Mouse (Mus musculus): ENCODE results near the gene Dthd1. TPM values are rescaled to one million over a fixed set of nuclear protein-coding genes. Genes with fewer than 3 reads are reported as not detected.

Gene Dthd1
- polyA plus RNA-seq, 1 experiment from 2014 or later = not detected

DNA sequence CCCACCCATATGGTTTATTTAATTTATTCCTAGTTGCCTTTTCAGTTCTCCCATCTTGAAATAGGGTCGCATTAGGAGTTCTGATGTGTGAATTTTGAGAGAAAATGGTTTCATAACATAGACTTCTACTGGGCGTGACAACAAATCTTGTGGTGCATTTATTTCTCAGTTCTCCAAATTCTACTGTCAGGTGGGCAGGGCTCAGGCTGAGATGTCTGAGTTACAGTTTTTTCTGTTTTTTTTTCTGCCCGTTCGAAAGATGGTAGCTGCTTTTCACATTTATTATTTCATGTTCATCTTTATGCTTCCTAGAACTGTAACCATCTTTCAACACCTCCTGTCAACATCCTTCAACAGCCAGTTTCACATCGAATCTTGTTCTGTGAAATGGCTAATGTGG is 95.5 kb downstream of the Dthd1 start:
- no peaks in the 10 kb centered on the region for H3K9me3 ChIP-seq (ENCODE audit: control insufficient read depth, low read length)
- H3K9ac ChIP-seq (ENCODE audit: low read length) = no peak overlapping the region
- no peak for ATAC-seq (ENCODE audit: insufficient read depth, low FRiP score, low TSS enrichment)
- no peaks in the 10 kb centered on the region for H3K27me3 ChIP-seq (ENCODE audit: control insufficient read depth, insufficient read depth, low read length)
- 87% methylated on average over 5 of the region's 5 CpGs for WGBS
- no peak overlapping the region for H3K4me3 ChIP-seq (ENCODE audit: low read depth, low read length)
- H3K4me2 ChIP-seq (ENCODE audit: low read depth) = no peak overlapping the region
- H3K27ac ChIP-seq (ENCODE audit: low read depth, low read length) = no peak overlapping the region
- DNase-seq (ENCODE audit: low spot score) = no peak
- no peaks in the 10 kb centered on the region for H3K4me1 ChIP-seq (ENCODE audit: control insufficient read depth, insufficient read depth, low read length)
- no peaks in the 10 kb centered on the region for H3K36me3 ChIP-seq (ENCODE audit: control insufficient read depth, insufficient read depth, low read length)

DNA sequence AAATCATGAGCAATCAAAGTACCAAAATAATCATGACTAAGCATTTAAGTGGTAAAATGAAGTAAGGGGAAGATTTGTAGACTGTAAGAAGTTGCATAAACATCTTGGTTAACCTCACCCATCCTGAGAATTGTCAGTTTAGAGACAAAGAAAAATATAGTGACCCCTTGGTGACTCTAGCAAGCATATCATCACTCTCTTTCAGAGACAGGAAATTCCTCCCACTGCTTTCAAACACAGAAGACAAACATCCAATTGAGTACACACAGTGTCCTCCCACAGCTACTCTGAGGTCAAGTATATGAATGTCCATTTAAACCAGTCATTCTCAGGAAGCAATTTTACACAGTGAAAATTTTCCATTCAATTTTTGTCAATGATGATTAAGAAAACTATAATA is 111.0 kb downstream of the Dthd1 start:
- Histone ChIP-seq H3K4me2 (ENCODE audit: low read depth) (no peak overlapping the region), H3K27ac (ENCODE audit: low read depth, low read length) (no peak overlapping the region), H3K36me3 (ENCODE audit: control insufficient read depth, insufficient read depth, low read length) (no peaks in the 10 kb centered on the region), H3K9me3 (ENCODE audit: control insufficient read depth, low read length) (no peaks in the 10 kb centered on the region), H3K27me3 (ENCODE audit: control insufficient read depth, insufficient read depth, low read length) (no peaks in the 10 kb centered on the region), H3K9ac (ENCODE audit: low read length) (no peak overlapping the region), H3K4me3 (ENCODE audit: low read depth, low read length) (no peak overlapping the region), H3K4me1 (ENCODE audit: control insufficient read depth, insufficient read depth, low read length) (no peaks in the 10 kb centered on the region)
- ATAC-seq (ENCODE audit: insufficient read depth, low FRiP score, low TSS enrichment) = no peak
- DNase-seq (ENCODE audit: low spot score) = no peak

Other genes with a start within 250 kb of the Dthd1 start
- gene Arap2, start 47.7 kb upstream of the Dthd1 start, polyA plus RNA-seq (2014; fragmentation: Nextera tagmentation; extraction: Ambion mirVana) = 0.77 and 1.8 TPM in 2 replicates